ENCODE assay signal across 8 mouse cellular contexts in genomic region chr14:26306032-26306431, GRCm38 (mm10). TPM values are rescaled to one million over a fixed set of nuclear protein-coding genes. Genes with fewer than 3 reads are reported as not detected.
A peak's percentile ranks its signal among the peaks of the same experiment; 100 is the strongest.
DNase-seq lines count a peak whose midpoint lies in the region; ATAC-seq and TF ChIP-seq lines count a peak whose summit lies in the region.

No protein-coding gene starts in this region.

- WGBS in kidney, postnatal 0 days = 39% methylated on average over 2 of the region's 2 CpGs
- WGBS in kidney, embryonic 16.5 days = 46% methylated on average over 2 of the region's 2 CpGs

- H3K9ac ChIP-seq in kidney, postnatal 0 days (ENCODE audit: low read depth, low read length) = no peak overlapping the region
- no peak overlapping the region for H3K9ac ChIP-seq in kidney, embryonic 16.5 days (replicated peaks; ENCODE audit: low read length)
- H3K9ac ChIP-seq in ES-E14 (ENCODE audit: insufficient read depth, low read depth, low read length, poor library complexity, severe bottlenecking) = no peak overlapping the region

- H3K27ac ChIP-seq in kidney, postnatal 0 days = no peak overlapping the region
- no peak overlapping the region for H3K27ac ChIP-seq in kidney, embryonic 16.5 days (ENCODE audit: low read length)
- no peak overlapping the region for H3K27ac ChIP-seq in ES-E14 (ENCODE audit: insufficient read depth, low read depth, low read length, poor library complexity, severe bottlenecking)

- H3K4me3 ChIP-seq in kidney, postnatal 0 days (replicated peaks; ENCODE audit: low read depth, low read length) = no peak overlapping the region
- H3K4me3 ChIP-seq in kidney, embryonic 16.5 days (ENCODE audit: low read length) = no peak overlapping the region
- no peak overlapping the region for H3K4me3 ChIP-seq in ES-E14 (ENCODE audit: insufficient read depth in 1 of 2, low read depth in 1 of 2, low read length in 2 of 2, poor library complexity in 1 of 2, severe bottlenecking in 1 of 2)

- H3K27me3 ChIP-seq in kidney, postnatal 0 days (ENCODE audit: insufficient read depth, low read length) = no peaks in the 10 kb centered on the region
- no peaks in the 10 kb centered on the region for H3K27me3 ChIP-seq in kidney, embryonic 16.5 days (ENCODE audit: insufficient read depth, low read length)

- H3K9me3 ChIP-seq in kidney, postnatal 0 days (replicated peaks; ENCODE audit: low read length) = no peaks in the 10 kb centered on the region
- no peaks in the 10 kb centered on the region for H3K9me3 ChIP-seq in kidney, embryonic 16.5 days (ENCODE audit: low read length)
- no peaks in the 10 kb centered on the region for H3K9me3 ChIP-seq in ES-E14 (ENCODE audit: control insufficient read depth, insufficient read depth, low read depth, low read length)

- H3K36me3 ChIP-seq in kidney, postnatal 0 days (ENCODE audit: insufficient read depth, low read length) = no peaks in the 10 kb centered on the region
- no peaks in the 10 kb centered on the region for H3K36me3 ChIP-seq in kidney, embryonic 16.5 days (ENCODE audit: insufficient read depth, low read length)
- H3K36me3 ChIP-seq in ES-E14 (ENCODE audit: control insufficient read depth, insufficient read depth, low read length, poor library complexity, severe bottlenecking) = no peaks in the 10 kb centered on the region

- in situ Hi-C loops in ES-E14 (cut with MboI; ENCODE audit: low sequenced_read_pairs in 2 of 2, unreplicated experiment in 2 of 2) = no loop called here

- TF ChIP-seq CTCF in kidney, postnatal 0 days (IDR thresholded peaks at IDR 0.05; ENCODE audit: low read depth) = peak; percentile 72

- ATAC-seq in kidney, postnatal 0 days (replicated peaks; ENCODE audit: low FRiP score, low read depth) = no peak
- ATAC-seq in kidney, embryonic 16.5 days (ENCODE audit: low FRiP score, low TSS enrichment) = no peak

- H3K4me2 ChIP-seq in kidney, postnatal 0 days (ENCODE audit: low read length) = no peak overlapping the region
- no peak overlapping the region for H3K4me2 ChIP-seq in kidney, embryonic 16.5 days (replicated peaks; ENCODE audit: low read depth, low read length)

- peak; percentile 66 for DNase-seq in kidney, postnatal 0 days (ENCODE audit: low spot score)
- DNase-seq in ES-E14 (ENCODE audit: low read depth, low spot score) = peak; percentile 47
- peak; percentile 53 for DNase-seq in adrenal gland, postnatal 14 days
- DNase-seq in kidney, postnatal 4 days = peak; percentile 31 to 41
- no peak for DNase-seq in spleen, adult 12 weeks (ENCODE audit: low spot score)
- no peak for DNase-seq in layer of hippocampus, postnatal 36 days
- DNase-seq in layer of hippocampus, adult 18-20 months (ENCODE audit: low spot score in 2 of 2) = no peak

- H3K4me1 ChIP-seq in kidney, postnatal 0 days (replicated peaks; ENCODE audit: insufficient read depth, low read length) = no peaks in the 10 kb centered on the region
- no peaks in the 10 kb centered on the region for H3K4me1 ChIP-seq in kidney, embryonic 16.5 days (ENCODE audit: insufficient read depth, low read length)
- peaks cover 0 to 3% of the 10 kb centered on the region in 2 experiments; a peak in 1 of 4 replicates for H3K4me1 ChIP-seq in ES-E14 (ENCODE audit: control insufficient read depth in 2 of 2, insufficient read depth in 2 of 2, low read length in 2 of 2, poor library complexity in 1 of 2)

TF ChIP-seq in ES-E14, 5 proteins besides CTCF, POLR2A, EP300 and RAD21:
- TF ChIP-seq MAFK (IDR thresholded peaks at IDR 0.05; ENCODE audit: insufficient read depth, low read depth, low read length) (no peak), ZNF384 (IDR thresholded peaks at IDR 0.05; ENCODE audit: low read depth, low read length) (no peak), HCFC1 (IDR thresholded peaks at IDR 0.05; ENCODE audit: borderline replicate concordance, insufficient read depth, low read length) (no peak), ZC3H11A (IDR thresholded peaks at IDR 0.05; ENCODE audit: borderline replicate concordance, low read depth, low read length) (peak; percentile 60; the same call in 1 of the 2 replicates)

RNA-seq across cellular contexts. Expression of gene Duxbl3, which starts 48.3 kb away (rescaled TPM):
- polyA plus RNA-seq in kidney, postnatal 0 days (2015; fragmentation: Nextera tagmentation; extraction: Ambion mirVana) = 1.8 and 1.9 TPM in 2 replicates
- 0.50 and 1.4 TPM in 2 replicates for polyA plus RNA-seq in kidney, embryonic 16.5 days (2015; fragmentation: Nextera tagmentation; extraction: Ambion mirVana)
- 2.8 and 3.6 TPM in 2 replicates for total RNA-seq in ES-E14 (2012; rRNA removed)
- total RNA-seq in adrenal gland, postnatal 14 days (2021) = 0.74 TPM in 1 of 2 replicates, not detected in the other
- total RNA-seq in layer of hippocampus, postnatal 36 days (2021) = 1 to 10 TPM in 1 of 2 experiments, under 1 TPM in 1; 0.70 to 1.4 TPM
- under 1 TPM in 1 of 2 experiments, not detected in 1; 0.92 TPM for total RNA-seq in layer of hippocampus, adult 18-20 months (2021)

Comparison
In these comparisons a context has a peak if more than half of its experiments do, and no peak if none do; other contexts are left out.
1. DNase-seq: peak in kidney, postnatal 0 days (single experiment), ES-E14 (single experiment), adrenal gland, postnatal 14 days (single experiment) and kidney, postnatal 4 days (2 of 2); none in spleen, adult 12 weeks (single experiment), layer of hippocampus, postnatal 36 days (0 of 2) and layer of hippocampus, adult 18-20 months (0 of 2).